Mouse (Mus musculus) lung, postnatal 0 days (tissue): Measurements from ENCODE around the gene Smarcd3.

Source experiments
- CTCF ChIP-seq: IDR thresholded peaks from 2 replicates; pipeline ENCODE4 v1.5.1; 2016; ENCODE audit warnings: antibody characterized with exemption, mild to moderate bottlenecking
- EP300 ChIP-seq: IDR thresholded peaks from 2 replicates; pipeline ENCODE4 v1.6.1; 2016; ENCODE audit warnings: antibody characterized with exemption, mild to moderate bottlenecking, control low read depth

- TF ChIP-seq CTCF (no peak), EP300 (no peak)
Measured at GRCm38 (mm10) chr5:24605321-24605979, 18.8 kb downstream of the Smarcd3 start.
